Mouse (Mus musculus) MEL (cell line): Measurements from ENCODE around the gene Maml2. TPM values are rescaled to one million over a fixed set of nuclear protein-coding genes. Genes with fewer than 3 reads are reported as not detected.

Experiments used
- DNase-seq: peaks from one replicate; pipeline ENCODE4 v3.0.0; 2011; ENCODE audit warnings: low read depth, low spot score
- H3K27ac ChIP-seq: 2 replicates; pipeline ENCODE4 v1.5.1; 2012; ENCODE audit warnings: low read depth, mild to moderate bottlenecking, control low read depth, low read length, moderate library complexity; ENCODE audit not compliant: control insufficient read depth
- H3K27me3 ChIP-seq, 2 experiments: fragments of 150-350 bp in 1 of 2; sonication (generic) in 1 of 2; 2 replicates each; pipeline ENCODE4 v1.6.1; 2012; ENCODE audit warnings: low read length in 2 of 2, mild to moderate bottlenecking in 2 of 2, improper control_type of control experiment in 1 of 2, moderate library complexity in 1 of 2; ENCODE audit not compliant: insufficient read depth in 2 of 2, control insufficient read depth in 1 of 2
- H3K36me3 ChIP-seq, 2 experiments: 2 replicates each; pipeline ENCODE4 v1.6.1; 2012 to 2014; ENCODE audit warnings: low read length in 2 of 2, improper control_type of control experiment in 1 of 2, inconsistent platforms in 1 of 2, mild to moderate bottlenecking in 1 of 2; ENCODE audit not compliant: insufficient read depth in 2 of 2, control insufficient read depth in 1 of 2
- H3K4me1 ChIP-seq, 2 experiments: fragments of 150-350 bp in 1 of 2; sonication (generic) in 1 of 2; 2 replicates each; pipeline ENCODE4 v1.6.1; 2012; ENCODE audit warnings: low read length in 2 of 2, improper control_type of control experiment in 1 of 2, mild to moderate bottlenecking in 1 of 2; ENCODE audit not compliant: insufficient read depth in 2 of 2, control insufficient read depth in 1 of 2
- H3K4me3 ChIP-seq, 2 experiments: fragments of 150-350 bp in 1 of 2; sonication (generic) in 1 of 2; 2 replicates each; pipeline ENCODE4 v1.5.1; 2012; ENCODE audit warnings: low read depth in 2 of 2, low read length in 2 of 2, mild to moderate bottlenecking in 2 of 2, moderate library complexity in 2 of 2, control low read depth in 1 of 2, improper control_type of control experiment in 1 of 2; ENCODE audit not compliant: control insufficient read depth in 1 of 2, insufficient read depth in 1 of 2
- H3K79me2 ChIP-seq: 2 replicates; pipeline ENCODE4 v1.6.1; 2012; ENCODE audit warnings: mild to moderate bottlenecking, low read length, moderate library complexity; ENCODE audit not compliant: control insufficient read depth, poor library complexity, insufficient read depth
- H3K9ac ChIP-seq: 2 replicates; pipeline ENCODE4 v1.6.1; 2012; ENCODE audit warnings: low read depth, mild to moderate bottlenecking, control low read depth, low read length, moderate library complexity; ENCODE audit not compliant: control insufficient read depth, poor library complexity, severe bottlenecking
- H3K9me3 ChIP-seq: fragments of 150-350 bp; sonication (generic); replicated peaks from 2 replicates; pipeline ENCODE4 v1.6.1; 2012; ENCODE audit warnings: mild to moderate bottlenecking, low read length, improper control_type of control experiment, moderate library complexity; ENCODE audit not compliant: insufficient read depth
- BHLHE40 ChIP-seq: IDR thresholded peaks from 2 replicates; pipeline ENCODE4 v1.6.1; 2012; ENCODE audit warnings: low read depth, mild to moderate bottlenecking, inconsistent platforms, low read length, improper control_type of control experiment, borderline replicate concordance
- CHD1 ChIP-seq: IDR thresholded peaks from 2 replicates; pipeline ENCODE4 v1.6.1; 2012; ENCODE audit warnings: low read depth, mild to moderate bottlenecking, inconsistent platforms, low read length, improper control_type of control experiment
- CHD2 ChIP-seq: IDR thresholded peaks from 2 replicates; pipeline ENCODE4 v1.6.1; 2011; ENCODE audit warnings: low read length, improper control_type of control experiment
- CTCF ChIP-seq, 3 experiments: IDR thresholded peaks in 2 of 3; conservative IDR thresholded peaks in 1 of 3; 2 replicates each; pipeline ENCODE4 v1.5.1; 2011 to 2012; ENCODE audit warnings: low read length in 3 of 3, low read depth in 2 of 3, mild to moderate bottlenecking in 2 of 3, improper control_type of control experiment in 1 of 3, inconsistent platforms in 1 of 3, mixed read lengths in 1 of 3, moderate library complexity in 1 of 3; ENCODE audit not compliant: control insufficient read depth in 1 of 3, insufficient read depth in 1 of 3, poor library complexity in 1 of 3, severe bottlenecking in 1 of 3
- E2F4 ChIP-seq: IDR thresholded peaks from 2 replicates; pipeline ENCODE4 v1.6.1; 2011; ENCODE audit warnings: low read depth, low read length, improper control_type of control experiment, borderline replicate concordance
- ELF1 ChIP-seq: IDR thresholded peaks from 2 replicates; pipeline ENCODE4 v1.6.1; 2014; ENCODE audit warnings: low read depth, mild to moderate bottlenecking, inconsistent platforms, low read length, improper control_type of control experiment, moderate library complexity
- GABPA ChIP-seq: IDR thresholded peaks from 2 replicates; pipeline ENCODE4 v1.6.1; 2012; ENCODE audit warnings: low read depth, mild to moderate bottlenecking, inconsistent platforms, low read length, improper control_type of control experiment, moderate library complexity
- KAT2A ChIP-seq: conservative IDR thresholded peaks from 2 replicates; pipeline ENCODE4 v1.6.1; 2012; ENCODE audit warnings: low read depth, low read length, improper control_type of control experiment, inconsistent platforms
- MAFK ChIP-seq: IDR thresholded peaks from 2 replicates; pipeline ENCODE4 v1.6.1; 2011; ENCODE audit warnings: low read depth, mild to moderate bottlenecking, low read length, improper control_type of control experiment, borderline replicate concordance
- MAX ChIP-seq: IDR thresholded peaks from 2 replicates; pipeline ENCODE4 v1.6.1; 2011; ENCODE audit warnings: low read length, improper control_type of control experiment
- MAZ ChIP-seq: IDR thresholded peaks from 2 replicates; pipeline ENCODE4 v1.6.1; 2012; ENCODE audit warnings: low read depth, mild to moderate bottlenecking, inconsistent platforms, low read length, improper control_type of control experiment
- MYB ChIP-seq: IDR thresholded peaks from 2 replicates; pipeline ENCODE4 v1.6.1; 2011; ENCODE audit warnings: mild to moderate bottlenecking, low read depth, low read length, improper control_type of control experiment
- MYC ChIP-seq: IDR thresholded peaks from 2 replicates; pipeline ENCODE4 v1.6.1; 2011; ENCODE audit warnings: low read depth, mild to moderate bottlenecking, low read length, improper control_type of control experiment, moderate library complexity
- SIN3A ChIP-seq: IDR thresholded peaks from 2 replicates; pipeline ENCODE4 v1.6.1; 2012; ENCODE audit warnings: low read length, improper control_type of control experiment, inconsistent platforms
- SMC3 ChIP-seq: IDR thresholded peaks from 2 replicates; pipeline ENCODE4 v1.6.1; 2011; ENCODE audit warnings: low read depth, low read length, improper control_type of control experiment
- USF1 ChIP-seq: IDR thresholded peaks from 2 replicates; pipeline ENCODE4 v1.6.1; 2014; ENCODE audit warnings: low read depth, mild to moderate bottlenecking, inconsistent platforms, low read length, improper control_type of control experiment, moderate library complexity
- ZMIZ1 ChIP-seq: IDR thresholded peaks from 2 replicates; pipeline ENCODE4 v1.6.1; 2012; ENCODE audit warnings: low read depth, mild to moderate bottlenecking, inconsistent platforms, low read length, improper control_type of control experiment, moderate library complexity
- ZNF384 ChIP-seq: IDR thresholded peaks from 2 replicates; pipeline ENCODE4 v1.6.1; 2012; ENCODE audit warnings: low read depth, mild to moderate bottlenecking, inconsistent platforms, low read length, improper control_type of control experiment
- polyA plus RNA-seq, 2 experiments: library from polyadenylated mRNA; stranded (reverse) in 1 of 2; unstranded in 1 of 2; fragments of >175 nt in 1 of 2; fragments of >200 nt in 1 of 2; gene quantifications; 2 replicates each; pipeline versions ENCODE4 v1.2.1 to v1.2.4; 2012; ENCODE audit warnings: low replicate concordance in 2 of 2, low read depth in 1 of 2; ENCODE audit not compliant: insufficient read length in 2 of 2, insufficient read depth in 1 of 2, missing spikeins in 1 of 2
- total RNA-seq: library from RNA; depleted of rRNA; stranded (reverse); fragments of 300-350 nt; gene quantifications from 2 replicates; pipeline ENCODE4 v1.2.3, GENCODE M21; 2012

Maml2 gene
- total and polyA plus RNA-seq, 3 experiments: 0.08 to 0.47 TPM; not detected in 1

GRCm38 (mm10) chr9:13563475-13564414 lies 266.0 kb downstream of the Maml2 start (continued):
- TF ChIP-seq CHD1 (no peak), ZNF384 (no peak)

- Histone ChIP-seq H3K4me3 (no peak overlapping the region), H3K9ac (no peak overlapping the region), H3K9me3 (no peaks in the 10 kb centered on the region), H3K27ac (no peak overlapping the region), H3K27me3 (no peaks in the 10 kb centered on the region), H3K4me1 (no peaks in the 10 kb centered on the region), H3K36me3 (no peaks in the 10 kb centered on the region), H3K79me2 (no peaks in the 10 kb centered on the region)
- TF ChIP-seq ELF1 (no peak), MYC (no peak), SIN3A (no peak), GABPA (no peak), SMC3 (no peak), USF1 (no peak), CHD2 (no peak), CHD1 (no peak), KAT2A (no peak), MAX (no peak), MAZ (no peak), MYB (no peak), CTCF (IDR thresholded peaks at IDR 0.05 in 2 of 3, conservative IDR thresholded peaks at IDR 0.05 in 1 of 3; ENCODE audit: control insufficient read depth in 1 of 3, insufficient read depth in 1 of 3, low read depth in 2 of 3, low read length in 3 of 3, poor library complexity in 1 of 3, severe bottlenecking in 1 of 3) (no peak), BHLHE40 (no peak), E2F4 (no peak), MAFK (no peak), ZMIZ1 (no peak)
- no peak for DNase-seq
Measured at GRCm38 (mm10) chr9:13565343-13566019, 267.7 kb downstream of the Maml2 start.
